Mouse (Mus musculus): ENCODE measurements around the gene C2cd3.

The C2cd3 gene

GRCm38 (mm10) chr7:100371495-100372451, at the start of gene C2cd3, which contains the start of gene Ppme1:
TSS of gene C2cd3 (plus strand) at chr7:100372233.
TSS of gene Ppme1 (minus strand) at chr7:100372307.
- DNase-seq (ENCODE audit: low spot score in 2 of 2), result peak; percentile 94 to 99

DNA sequence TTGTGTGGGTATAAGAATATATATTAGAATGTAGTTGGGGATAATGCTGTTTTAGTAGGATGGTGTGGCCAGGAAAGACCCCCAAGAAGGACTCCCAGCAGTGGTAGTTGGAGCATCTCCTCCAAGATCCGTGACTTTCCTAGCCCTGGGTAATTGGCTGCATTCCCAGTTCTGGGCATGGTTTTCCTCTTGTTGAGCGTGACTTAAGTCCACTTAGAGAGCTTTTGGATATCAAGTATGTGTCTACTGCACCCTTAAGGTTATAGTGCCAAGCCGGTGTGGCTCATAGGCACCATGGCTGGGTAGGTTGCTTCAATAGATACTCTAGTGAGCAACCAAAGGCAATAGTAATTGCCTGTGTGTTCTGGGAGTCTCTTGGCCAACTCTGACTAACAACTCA, 48.3 kb upstream of the C2cd3 start:
- DNase-seq (ENCODE audit: low spot score in 2 of 2), result no peak

GRCm38 (mm10) chr7:100325482-100325881, 46.6 kb upstream of the C2cd3 start:
- peak; percentile 37 to 60 for DNase-seq (ENCODE audit: low spot score in 2 of 2)

- DNase-seq (ENCODE audit: low spot score in 2 of 2), result no peak
Observed at GRCm38 (mm10) chr7:100327514-100327913, 44.5 kb upstream of the C2cd3 start.

GRCm38 (mm10) chr7:100328636-100329035, 43.4 kb upstream of the C2cd3 start:
- no peak for DNase-seq (ENCODE audit: low spot score in 2 of 2)

DNA sequence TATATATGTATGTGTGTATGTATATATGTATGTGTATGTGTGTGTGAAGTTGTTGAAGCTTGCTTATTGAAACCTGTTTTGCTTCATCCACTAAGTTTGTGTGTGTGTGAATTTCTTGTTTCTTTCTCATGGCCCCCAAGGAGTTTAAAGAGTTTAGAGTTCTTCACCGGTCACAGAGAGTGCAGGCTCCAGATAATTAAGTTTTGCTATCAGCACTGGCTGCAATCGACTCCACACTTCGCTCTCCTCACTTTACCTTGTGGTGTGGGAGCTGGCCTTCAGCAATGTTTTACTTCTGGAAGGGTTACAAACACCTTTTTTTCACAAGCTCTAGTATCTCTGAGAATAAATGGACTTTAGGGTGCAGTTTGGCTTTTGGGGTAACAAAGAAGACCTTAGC, 40.8 kb upstream of the C2cd3 start:
- DNase-seq (ENCODE audit: low spot score in 2 of 2), result no peak

DNA sequence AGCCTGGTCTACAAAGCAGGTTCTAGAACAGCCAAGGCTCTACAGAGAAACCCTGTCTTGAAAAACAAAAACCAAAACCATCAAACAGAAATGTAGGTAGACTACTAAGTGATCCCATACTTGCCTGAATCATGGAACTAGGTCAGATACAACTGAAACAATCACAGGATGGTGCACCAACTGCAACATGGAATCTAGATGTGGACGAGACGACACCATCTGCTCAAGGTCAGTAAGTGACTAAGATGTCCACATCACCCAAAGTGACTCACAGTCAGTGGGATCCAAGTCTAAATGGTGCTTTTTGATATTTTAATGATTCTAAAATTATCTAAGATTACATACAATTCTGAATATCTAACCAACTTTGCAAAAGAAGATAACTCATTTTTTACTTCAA, 36.1 kb upstream of the C2cd3 start:
- no peak for DNase-seq (ENCODE audit: low spot score in 2 of 2)

- no peak for DNase-seq (ENCODE audit: low spot score in 2 of 2)
Observed at GRCm38 (mm10) chr7:100354984-100355383, 17.0 kb upstream of the C2cd3 start.

- DNase-seq (ENCODE audit: low spot score in 2 of 2), result no peak
Observed at GRCm38 (mm10) chr7:100356324-100356723, 15.7 kb upstream of the C2cd3 start.

GRCm38 (mm10) chr7:100356768-100357167, 15.3 kb upstream of the C2cd3 start:
- no peak for DNase-seq (ENCODE audit: low spot score in 2 of 2)

DNA sequence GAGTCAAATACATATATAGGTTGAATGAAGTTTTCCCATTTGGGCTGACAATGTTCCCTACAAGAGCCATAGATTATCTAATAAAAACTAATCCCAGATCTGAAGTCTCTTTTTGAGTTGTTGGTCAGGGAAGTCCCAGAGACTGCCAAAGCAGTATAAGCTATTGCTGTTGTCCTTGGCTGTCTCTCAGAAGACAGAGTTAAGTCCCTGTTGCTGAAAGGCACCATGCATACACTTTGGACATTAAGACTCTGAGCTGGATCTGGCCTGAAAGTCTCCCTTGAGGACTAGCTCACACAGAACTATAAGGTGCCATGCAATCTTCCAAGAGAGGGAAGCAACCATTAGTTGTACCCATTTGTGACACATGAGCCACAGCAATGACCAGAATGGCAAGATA, 14.2 kb upstream of the C2cd3 start:
- no peak for DNase-seq (ENCODE audit: low spot score in 2 of 2)

DNA sequence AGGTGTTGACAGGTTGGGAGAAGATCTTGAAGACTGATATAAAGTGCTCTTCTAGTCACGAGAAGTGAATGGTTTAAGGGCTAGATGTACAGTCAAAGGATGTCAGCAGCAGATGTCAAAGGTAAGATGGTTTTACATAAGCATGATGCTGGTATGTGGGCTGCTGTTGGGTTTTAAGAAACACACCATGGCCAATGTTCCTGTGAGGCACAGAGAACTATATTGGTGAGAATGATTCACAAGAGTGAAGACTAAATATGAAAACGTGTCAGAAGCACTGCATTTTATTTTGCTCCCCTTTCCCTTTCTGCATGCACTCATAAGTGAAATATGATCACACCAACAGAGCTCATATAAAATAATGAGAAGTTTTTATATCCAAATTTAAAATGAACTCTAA, 8.9 kb upstream of the C2cd3 start:
- DNase-seq (ENCODE audit: low spot score in 2 of 2), result no peak

GRCm38 (mm10) chr7:100364888-100365287, 7.1 kb upstream of the C2cd3 start:
- no peak for DNase-seq (ENCODE audit: low spot score in 2 of 2)

DNA sequence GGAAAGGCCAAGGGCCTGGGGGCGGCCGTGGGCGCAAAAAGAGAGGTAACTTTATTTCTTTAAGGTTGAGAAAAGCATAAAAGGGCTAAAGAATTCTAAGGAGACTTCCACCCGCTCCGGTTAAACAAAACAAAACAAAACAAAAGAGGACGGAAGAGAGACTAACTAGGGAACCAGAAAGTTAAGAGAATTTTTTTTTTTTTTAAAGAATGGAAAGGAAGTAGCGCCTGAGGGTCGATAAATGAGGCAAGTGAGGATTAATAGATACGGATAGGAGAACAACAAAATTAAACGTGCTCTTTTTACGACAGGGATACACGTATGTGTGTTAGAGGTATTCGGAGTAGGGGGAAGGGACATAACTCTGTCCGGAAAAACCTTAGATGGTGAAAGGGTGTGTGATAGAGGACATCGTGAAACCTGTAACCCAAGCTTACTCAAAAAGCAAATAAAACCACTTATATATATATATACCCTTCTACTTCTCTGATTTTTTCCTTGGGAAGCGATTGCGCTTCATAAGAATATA, 483 bp downstream of the C2cd3 start:
- no peak for DNase-seq (ENCODE audit: low spot score in 2 of 2)

- DNase-seq (ENCODE audit: low spot score in 2 of 2), result no peak
Observed at GRCm38 (mm10) chr7:100378257-100378656, 6.2 kb downstream of the C2cd3 start.

GRCm38 (mm10) chr7:100381161-100381560, 9.1 kb downstream of the C2cd3 start:
- no peak for DNase-seq (ENCODE audit: low spot score in 2 of 2)

DNA sequence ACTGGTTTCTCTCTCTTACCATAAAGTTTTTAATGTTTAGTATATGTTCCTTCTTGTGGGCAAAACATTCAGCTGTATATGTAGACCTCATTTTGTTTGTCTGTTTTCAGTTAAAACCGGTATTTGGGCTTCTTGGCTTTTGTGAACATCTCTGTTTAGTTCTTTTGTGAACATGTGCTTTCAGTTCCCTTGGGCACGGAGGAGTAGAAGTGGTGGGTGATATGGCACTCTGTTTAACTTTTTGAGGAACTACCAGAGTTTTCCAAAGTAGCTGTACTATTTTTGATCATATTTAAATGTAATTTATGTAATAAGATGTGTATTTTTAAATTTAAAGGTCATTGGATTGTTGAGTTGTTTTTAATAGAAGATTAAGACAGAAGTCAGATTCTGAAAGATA, 11.2 kb downstream of the C2cd3 start:
- DNase-seq (ENCODE audit: low spot score in 2 of 2), result no peak

GRCm38 (mm10) chr7:100388174-100388573, 16.1 kb downstream of the C2cd3 start:
- no peak for DNase-seq (ENCODE audit: low spot score in 2 of 2)

DNA sequence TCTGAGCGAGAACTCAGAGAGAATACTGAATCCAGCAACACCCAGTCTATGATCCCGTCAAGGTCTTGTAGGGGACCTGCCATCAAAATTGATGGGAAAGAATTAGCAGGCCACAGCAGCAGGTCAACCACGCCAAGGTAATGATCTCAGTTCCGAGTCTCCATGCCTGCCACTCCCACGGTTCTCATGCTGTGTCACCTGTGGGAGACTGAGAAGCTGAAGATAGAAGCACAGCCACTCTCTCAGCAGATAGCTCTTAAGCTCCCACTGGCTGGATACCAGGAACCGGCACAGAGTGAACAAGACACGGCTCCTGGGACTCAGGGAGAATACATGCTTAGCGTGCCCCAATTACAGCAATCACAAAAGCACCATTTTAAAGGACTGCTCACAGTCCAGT, 18.1 kb downstream of the C2cd3 start:
- DNase-seq (ENCODE audit: low spot score in 2 of 2), result no peak

DNA sequence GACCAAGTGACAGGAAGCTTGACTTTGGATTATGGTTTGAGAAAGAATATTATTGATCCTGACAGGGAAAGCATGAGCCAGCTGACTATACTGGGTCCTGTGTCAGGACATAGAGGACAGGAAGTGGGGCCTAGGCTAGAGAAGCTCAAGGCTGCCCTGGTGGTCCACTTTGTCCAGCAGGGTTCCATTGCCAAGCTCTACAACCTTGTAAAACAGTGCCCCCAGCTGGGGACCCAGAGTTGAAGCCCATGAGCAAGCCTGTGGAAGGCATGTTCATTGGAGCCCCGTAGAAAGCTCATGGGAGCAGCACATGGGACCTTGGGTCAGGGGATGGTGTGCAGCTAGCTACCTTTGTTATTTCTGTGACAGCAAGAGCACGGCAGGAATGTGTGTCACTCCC, 20.2 kb downstream of the C2cd3 start:
- DNase-seq (ENCODE audit: low spot score in 2 of 2), result no peak

DNA sequence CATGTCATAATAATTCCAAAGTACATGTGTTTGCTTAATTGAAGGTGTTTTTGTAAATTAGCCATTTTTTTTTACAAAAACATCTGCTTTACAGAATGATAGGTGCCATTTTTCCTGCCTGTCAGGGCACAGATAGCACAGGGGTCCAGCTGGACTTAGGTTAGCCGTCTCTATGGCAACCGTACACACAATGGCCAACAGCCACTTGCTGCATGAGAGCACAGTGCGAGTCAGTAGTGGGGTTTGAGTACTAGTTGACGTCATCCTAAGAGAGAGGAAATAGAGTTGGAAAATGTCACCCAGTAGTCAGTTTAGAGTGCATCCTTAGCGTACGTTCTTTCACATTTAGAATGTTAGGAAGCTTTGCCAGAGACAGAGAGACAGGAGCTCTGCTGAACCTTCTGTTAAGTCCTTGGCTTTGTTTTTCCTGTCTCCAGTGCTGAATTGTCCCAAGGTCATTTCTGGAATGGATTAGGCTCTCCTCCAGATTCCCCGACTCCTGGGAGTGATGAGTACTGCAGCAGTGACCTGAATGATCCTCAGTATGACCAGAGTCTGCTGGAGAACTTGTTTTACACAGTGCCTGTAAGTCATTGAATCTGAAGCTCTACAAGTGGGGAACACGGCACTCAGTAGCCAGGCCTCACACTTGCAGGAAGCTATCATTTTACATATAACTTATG, 27.3 kb downstream of the C2cd3 start:
- no peak for DNase-seq (ENCODE audit: low spot score in 2 of 2)

- no peak for DNase-seq (ENCODE audit: low spot score in 2 of 2)
Observed at GRCm38 (mm10) chr7:100400899-100401539, 29.0 kb downstream of the C2cd3 start.

Data from cerebellum, postnatal 4 days (tissue).